Mouse (Mus musculus) stomach, postnatal 0 days (tissue): Measurements from ENCODE around the gene Ppp2r5d.

Source experiments
- CTCF ChIP-seq: IDR thresholded peaks from 2 replicates; pipeline ENCODE4 v1.5.1; 2016; ENCODE audit warnings: antibody characterized with exemption, low read depth, mild to moderate bottlenecking, moderate library complexity
- EP300 ChIP-seq: optimal IDR thresholded peaks from 2 replicates; pipeline ENCODE3; 2016; ENCODE audit warnings: antibody characterized with exemption

GRCm38 (mm10) chr17:46662730-46663129 lies 42.2 kb downstream of the Ppp2r5d start:
- TF ChIP-seq CTCF, result no peak
- TF ChIP-seq EP300, result no peak
